Mouse (Mus musculus): ENCODE data around the gene Sipa1l3.

The Sipa1l3 gene

DNA sequence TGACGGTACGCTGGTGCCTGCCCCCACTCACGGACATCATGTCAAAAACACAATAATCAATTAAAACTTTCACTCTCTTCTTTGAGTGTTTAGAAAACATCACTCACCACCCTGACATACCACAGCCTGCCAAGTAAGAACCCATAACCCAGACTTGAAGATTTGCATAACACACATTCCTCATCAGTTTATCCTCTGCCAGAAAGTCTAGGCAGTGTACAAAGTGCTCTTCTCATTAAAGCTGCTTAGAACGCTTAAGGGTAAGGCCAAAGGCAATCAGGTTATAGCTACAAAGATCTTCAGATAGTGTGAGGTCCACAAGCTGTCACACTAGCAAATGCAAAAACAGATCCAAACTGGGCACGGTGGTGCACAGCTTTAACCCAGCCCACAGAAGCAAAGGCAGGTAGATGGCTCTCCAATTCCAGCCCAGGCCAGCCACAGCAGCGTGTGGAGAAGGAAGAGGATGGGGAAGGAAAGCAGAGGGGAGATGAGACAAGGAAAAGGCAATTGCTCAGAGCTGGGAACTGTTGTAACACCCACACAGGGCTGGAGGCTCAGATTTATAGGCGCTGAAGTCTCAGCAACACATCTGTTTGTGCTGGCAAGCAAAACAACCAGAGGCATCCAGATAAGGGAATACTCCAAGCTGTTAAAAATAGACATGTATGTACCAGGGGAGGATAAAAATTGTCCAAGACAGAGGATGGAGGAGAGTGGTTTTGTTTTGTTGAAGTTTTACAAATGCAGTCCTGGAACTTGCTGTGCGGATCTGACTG lies 246.6 kb downstream of the Sipa1l3 start:
- DNase-seq: no peak

DNA sequence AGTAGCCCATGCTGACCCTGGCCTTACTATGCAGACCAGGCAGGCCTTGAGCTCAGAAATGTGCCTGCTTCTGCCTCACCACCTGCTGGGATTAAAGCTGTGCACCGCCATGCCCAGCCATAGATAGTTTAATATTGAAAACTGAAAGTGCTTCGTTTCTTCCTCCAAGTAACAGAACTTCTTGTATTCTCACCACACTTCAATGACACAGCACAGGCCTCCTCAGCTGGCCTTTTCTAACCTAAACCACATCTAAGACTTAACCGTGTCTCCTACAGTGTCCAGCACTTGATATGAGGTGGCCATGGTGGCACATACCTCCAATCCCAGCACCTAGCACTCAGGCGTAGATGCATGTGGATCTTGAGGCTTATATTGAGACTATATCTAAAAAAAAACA lies 248.0 kb downstream of the Sipa1l3 start:
- DNase-seq: no peak

All from embryo, embryonic 11 days (tissue).